Mouse (Mus musculus): ENCODE measurements around the gene Sema4d. TPM values are rescaled to one million over a fixed set of nuclear protein-coding genes. Genes with fewer than 3 reads are reported as not detected.
A peak's percentile ranks its signal among the peaks of the same experiment; 100 is the strongest.

Sema4d gene
- total RNA-seq, 2 experiments from 2014 or later: 65.8 to 71.3 TPM

DNA sequence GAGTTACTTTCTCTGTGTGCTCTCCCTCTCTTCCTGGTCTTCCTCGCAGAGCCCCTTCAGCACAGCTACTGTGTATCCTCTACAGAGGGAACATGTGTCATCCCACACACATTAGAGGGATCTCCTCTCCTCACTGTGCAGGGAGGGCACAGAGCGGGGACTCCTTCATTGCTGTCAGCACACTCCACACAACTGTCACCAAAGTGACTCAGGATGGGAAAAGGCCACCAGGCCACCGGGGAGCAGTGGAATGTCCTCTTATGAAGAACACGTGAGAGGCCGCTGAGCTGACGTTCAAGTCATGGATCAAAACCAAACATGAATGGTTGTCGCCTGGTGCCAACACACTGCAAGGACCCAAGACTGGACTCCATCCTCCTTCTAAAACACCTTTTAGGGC, 38.0 kb downstream of the Sema4d start:
- no peak for DNase-seq (ENCODE audit: low spot score in 2 of 2)

- DNase-seq (ENCODE audit: low spot score in 2 of 2): no peak
Observed at GRCm38 (mm10) chr13:51754559-51755126, 38.9 kb downstream of the Sema4d start.

GRCm38 (mm10) chr13:51753802-51754444, 39.6 kb downstream of the Sema4d start:
- DNase-seq (ENCODE audit: low spot score in 2 of 2): no peak

DNA sequence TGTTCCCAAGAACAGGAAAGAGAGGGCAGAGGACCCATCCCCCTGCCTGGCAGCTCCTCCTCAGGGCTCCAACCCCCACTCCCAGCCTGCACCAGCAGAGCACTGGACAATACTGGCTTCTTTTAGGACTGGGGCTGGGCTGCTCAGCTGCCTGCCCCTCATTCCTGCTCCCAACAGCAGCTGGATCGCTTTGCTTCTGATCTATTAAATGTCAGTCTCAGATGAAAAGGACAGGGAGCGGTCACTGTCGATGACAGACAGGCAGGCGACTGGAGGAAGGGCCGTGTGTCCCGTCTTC, 40.4 kb downstream of the Sema4d start:
- no peak for DNase-seq (ENCODE audit: low spot score in 2 of 2)

DNA sequence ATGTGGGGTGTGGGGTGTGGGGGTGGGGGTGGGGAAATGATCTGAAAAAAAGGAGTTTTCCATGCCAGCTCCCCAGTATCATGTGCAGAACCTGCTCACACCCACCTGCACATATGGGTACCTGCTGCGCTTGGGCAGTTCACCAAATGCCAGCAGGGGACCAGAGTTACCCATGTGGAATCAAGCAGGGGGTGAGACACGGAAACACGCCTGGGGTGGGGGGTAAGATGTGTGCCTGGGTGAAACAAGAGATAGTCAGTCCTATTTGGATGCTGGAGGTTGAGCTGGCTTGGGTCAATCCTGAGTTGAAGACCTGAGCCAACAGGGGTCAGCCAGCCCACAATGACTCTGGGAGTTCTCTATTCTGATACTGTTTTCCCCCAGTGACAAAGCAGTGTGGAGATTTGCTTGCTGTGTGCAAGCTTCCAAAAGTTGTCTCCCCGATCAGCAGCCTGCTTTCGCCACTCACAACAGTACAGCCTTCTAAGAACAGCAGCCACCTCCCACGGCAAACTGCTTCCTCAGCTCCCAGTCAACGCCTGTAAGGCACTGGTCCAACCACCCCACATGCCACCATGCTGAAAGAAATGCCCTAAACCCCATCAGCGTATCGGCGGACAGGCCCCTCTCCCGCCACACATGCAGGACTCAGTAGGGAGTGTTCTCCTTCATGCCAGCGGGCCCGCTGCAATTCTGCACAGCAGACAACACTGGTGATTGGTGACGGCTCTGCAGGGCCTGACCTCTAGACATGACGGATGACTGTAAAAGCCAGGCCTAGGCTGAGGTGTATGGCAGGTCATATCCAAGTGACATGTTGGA, 41.0 kb downstream of the Sema4d start:
- DNase-seq (ENCODE audit: low spot score in 2 of 2): peak; percentile 57 to 67

- no peak for DNase-seq (ENCODE audit: low spot score in 2 of 2)
Observed at GRCm38 (mm10) chr13:51749578-51750345, 43.8 kb downstream of the Sema4d start.

GRCm38 (mm10) chr13:51748009-51748552, 45.5 kb downstream of the Sema4d start:
- DNase-seq (ENCODE audit: low spot score in 2 of 2): no peak

DNA sequence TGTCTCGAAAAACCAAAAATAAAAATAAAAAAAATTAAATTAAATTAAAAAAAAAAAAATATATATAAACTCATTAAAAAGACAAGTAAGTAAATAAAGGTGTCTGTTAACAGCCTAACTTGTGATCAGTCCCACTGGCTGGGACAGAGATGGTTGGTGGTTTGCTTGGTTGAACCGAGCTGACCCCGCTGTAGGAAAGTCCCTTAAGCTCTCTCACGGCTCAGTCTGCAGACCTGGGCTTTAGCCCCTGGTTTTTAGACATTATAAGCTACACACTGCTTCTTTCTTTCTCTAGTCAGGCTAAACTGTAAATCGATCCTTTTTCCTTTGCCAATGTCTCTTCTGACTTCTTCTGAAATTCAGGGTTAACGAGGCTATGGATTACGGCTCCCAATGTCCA, 46.5 kb downstream of the Sema4d start:
- no peak for DNase-seq (ENCODE audit: low spot score in 2 of 2)

DNA sequence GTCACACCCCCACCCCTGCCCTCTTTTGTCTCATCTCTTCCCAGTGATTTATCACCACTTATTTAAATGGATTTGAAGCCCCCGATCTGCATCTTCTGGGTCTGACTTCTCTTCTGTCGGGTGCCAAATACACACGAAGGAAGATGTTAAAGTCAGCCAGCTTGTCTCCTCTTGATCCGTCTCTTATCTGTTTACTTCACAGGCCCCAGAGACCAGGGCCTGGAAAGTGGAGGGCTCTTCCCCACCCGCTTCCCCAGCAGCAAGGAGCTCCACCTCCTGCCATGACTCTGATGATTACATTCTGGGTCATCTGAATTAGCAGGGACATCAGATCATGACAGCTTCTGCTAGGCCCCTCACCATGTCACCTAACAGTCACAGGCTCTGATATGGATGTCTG, 47.7 kb downstream of the Sema4d start:
- no peak for DNase-seq (ENCODE audit: low spot score in 2 of 2)

DNA sequence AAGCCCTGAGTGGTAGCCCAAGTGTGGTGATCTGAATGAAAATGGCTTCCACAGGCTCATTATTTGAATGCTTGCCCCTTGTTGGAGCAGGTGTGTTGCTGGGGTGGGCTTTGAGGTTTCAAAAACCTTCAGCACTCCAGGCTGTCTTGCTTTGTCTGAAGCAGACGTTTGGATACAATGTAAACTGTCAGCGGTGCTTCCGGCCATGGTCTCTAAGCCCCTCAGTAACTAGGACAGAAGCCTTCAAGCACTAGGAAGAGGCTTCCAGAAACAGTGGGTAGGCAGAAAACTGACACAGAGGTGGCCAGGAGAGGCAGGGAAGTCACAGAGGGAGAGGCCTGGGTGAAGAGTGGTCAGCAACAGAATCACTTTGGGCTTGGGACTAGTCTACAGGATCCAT, 49.7 kb downstream of the Sema4d start:
- DNase-seq (ENCODE audit: low spot score in 2 of 2): no peak

DNA sequence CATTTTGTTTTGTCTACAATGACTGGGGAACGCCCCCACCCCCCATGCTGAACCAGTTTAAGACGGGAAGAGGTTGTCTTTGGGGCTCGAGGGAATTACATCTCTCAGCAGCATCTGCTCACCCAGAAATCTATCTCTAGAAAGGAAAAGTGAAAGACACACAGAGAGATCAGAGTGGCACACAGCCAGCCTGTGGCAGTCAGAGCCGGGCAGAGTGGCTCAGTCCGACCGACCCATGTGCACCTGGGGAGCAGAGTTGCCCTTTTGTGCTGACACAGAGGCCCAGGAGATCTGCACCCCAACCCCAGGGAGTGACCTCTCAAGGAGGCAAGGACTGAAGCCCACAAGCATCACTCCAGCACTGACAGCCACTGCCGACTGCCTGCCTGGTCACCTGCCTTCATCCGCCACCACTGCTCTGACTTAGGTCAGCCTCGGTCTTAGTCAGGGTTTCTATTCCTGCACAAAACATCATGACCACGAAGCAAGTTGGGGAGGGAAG, 50.9 kb downstream of the Sema4d start:
- no peak for DNase-seq (ENCODE audit: low spot score in 2 of 2)

DNA sequence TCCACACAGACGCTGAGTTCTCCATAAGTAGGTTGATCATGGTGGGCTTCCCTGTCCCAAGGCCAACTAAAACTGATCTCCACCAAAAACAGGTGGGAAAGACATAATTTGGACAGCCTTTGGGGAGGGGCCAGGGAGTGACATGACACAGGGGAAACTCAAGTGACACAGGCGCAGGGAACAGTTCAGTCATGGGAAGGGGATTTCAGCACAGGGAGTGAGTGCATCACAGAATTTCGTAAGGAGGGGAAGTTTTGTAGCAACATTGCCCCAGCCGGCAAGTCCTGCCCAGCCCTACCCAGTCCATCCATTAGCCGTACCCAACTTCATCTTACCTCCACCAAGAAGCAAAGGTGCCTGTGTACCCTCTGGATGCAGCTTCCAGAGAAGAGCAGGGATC, 52.8 kb downstream of the Sema4d start:
- no peak for DNase-seq (ENCODE audit: low spot score in 2 of 2)

DNA sequence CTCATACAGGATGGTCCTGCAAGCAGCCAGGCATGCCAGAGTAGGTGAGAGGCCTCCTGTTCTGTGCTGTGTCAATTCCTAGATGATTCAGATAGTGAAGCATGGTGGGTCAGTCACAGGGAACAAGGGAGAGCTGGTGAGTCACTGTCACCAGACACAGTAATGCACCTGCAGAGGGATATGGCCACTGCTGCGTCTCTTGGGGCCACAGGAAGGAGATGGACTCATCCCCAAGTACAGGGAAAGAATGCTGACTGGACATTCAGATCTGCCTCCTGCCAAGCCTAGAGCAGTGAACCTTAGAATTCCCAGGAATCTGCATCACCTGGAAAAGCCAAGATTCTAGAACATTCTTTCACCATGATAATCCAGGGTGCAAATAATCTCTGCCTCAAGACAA, 53.8 kb downstream of the Sema4d start:
- DNase-seq (ENCODE audit: low spot score in 2 of 2): no peak

- DNase-seq (ENCODE audit: low spot score in 2 of 2): no peak
Observed at GRCm38 (mm10) chr13:51738531-51739117, 54.9 kb downstream of the Sema4d start.

DNA sequence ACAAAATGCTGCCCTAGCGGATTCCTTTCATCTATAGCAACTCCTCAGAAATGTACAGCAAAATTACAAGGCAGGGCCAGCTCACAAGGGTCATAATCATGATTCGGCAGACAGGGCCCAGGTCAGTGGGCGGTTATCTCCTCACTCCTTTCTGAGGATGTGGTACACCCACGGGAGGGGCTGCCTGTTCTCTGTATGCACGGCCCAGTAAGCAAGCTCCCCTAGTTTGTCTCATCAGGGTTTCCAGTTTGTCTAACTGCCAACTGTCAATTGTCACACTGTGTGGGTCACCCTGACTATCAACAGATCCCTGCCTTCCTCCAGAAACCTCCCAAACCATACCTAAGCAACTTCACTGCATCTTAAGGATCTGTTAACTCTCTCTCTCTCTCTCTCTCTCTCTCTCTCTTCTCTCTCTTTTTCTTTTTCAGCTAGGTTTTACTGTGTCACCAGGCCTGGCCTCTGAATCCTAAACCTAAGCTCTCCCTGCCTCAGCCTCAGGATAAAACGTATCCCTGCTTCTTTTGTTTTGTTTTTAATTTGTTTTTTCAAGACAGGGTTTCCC, 55.5 kb downstream of the Sema4d start:
- no peak for DNase-seq (ENCODE audit: low spot score in 2 of 2)

GRCm38 (mm10) chr13:51737033-51737948, 56.3 kb downstream of the Sema4d start:
- no peak for DNase-seq (ENCODE audit: low spot score in 2 of 2)

GRCm38 (mm10) chr13:51736007-51736911, 57.3 kb downstream of the Sema4d start:
- no peak for DNase-seq (ENCODE audit: low spot score in 2 of 2)

GRCm38 (mm10) chr13:51734556-51734955, 59.0 kb downstream of the Sema4d start:
- no peak for DNase-seq (ENCODE audit: low spot score in 2 of 2)
